Mouse (Mus musculus): ENCODE data around the gene Pank3.
"Not testable (repeated sequence)": the region's sequence is repeated elsewhere in the genome, so short reads cannot be mapped to it uniquely, and the experiment has no call there.

The Pank3 gene

DNA sequence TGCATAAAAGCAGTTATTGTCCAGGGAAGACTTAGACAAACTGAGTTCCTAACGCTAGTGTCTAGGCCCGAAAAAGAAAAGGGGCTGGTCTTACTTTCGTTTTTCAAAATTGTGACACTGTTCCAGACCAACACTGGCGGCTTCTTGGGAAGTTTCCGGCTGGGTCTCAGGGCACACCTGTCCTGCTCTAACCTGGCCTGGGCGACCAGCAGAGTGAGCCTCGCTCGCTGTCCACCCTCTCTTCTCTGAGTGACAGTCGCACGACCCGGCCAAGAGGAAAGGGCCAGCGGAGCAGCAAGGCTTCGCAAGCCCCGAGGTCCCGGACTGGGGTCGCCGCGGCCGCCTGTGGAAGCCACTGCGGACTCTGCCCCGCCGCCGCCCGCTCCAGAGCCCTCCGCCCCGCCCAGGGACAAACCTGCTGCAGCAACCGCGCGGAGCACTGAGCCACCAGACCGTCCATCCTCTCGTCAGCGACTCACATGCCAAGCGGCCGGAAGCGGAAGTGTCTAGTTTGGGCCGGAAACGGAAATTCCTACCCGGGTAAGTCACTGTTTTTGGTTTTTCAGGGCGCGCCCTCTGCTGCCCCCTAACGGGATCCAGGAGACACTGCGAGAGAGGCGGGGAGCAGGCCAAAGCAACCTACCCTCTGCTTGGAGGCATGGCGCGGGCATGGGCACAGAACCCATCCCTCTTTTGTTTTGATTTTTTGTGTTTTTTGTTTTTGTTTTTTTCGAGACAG, 64.9 kb downstream of the Pank3 start, which contains the start of gene Rars:
Gene Rars (minus strand): TSS at position 485 of the 739 bp plus-strand sequence.
- in situ Hi-C loops (cut with MboI; ENCODE audit: low pct_unique_long_range_greater_than_20kb in 1 of 2, low sequenced_read_pairs in 2 of 2, unreplicated experiment in 1 of 2): loop anchor here in 1 of 2 experiments (5.0 kb wide), 1 partner anchor 57 kb away; no protein-coding TSS in a partner anchor

DNA sequence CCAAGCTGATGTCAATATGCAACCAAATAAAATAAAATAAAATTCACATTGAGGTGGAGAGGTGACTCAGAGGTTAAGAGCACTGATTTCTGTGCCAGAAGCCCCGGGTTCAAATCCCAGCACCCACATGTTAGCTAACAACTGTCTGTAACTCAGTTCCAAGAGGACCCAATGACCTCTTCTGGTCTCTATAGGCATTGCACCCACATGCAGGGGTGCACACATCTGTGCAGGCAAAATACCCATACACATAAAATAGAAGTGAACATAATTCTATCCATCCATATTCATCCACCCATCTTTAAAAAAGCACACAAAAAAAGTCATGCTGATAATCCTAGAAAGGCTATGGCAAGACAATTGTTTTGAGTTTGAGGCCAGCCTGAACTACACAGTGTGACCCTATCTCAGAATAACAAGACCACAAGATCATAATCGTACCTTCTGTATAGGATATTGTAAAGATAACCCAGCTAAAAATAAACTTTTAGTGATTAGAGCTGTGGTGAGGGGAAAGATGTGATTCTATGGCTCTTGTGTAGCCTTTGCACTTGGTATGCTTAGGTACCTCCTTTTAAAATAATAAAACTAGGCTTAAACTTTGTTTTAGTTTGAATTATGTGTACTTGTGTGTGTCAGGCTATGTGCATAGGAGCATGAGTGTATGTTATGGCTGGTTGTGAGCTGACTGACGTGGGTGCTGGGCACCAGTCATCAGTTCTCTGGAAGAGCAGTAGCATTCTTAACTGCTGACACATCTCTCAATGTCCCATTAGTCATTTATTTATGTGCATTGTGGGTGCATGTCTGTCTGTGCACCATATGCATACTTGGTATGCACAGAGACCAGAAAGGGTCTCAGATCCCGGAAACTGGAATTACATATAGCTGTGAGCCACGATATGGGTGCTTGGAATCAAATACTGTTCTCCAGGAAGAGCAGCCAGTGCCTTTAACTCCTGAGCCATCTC, 68.2 kb downstream of the Pank3 start:
- in situ Hi-C loops (cut with MboI; ENCODE audit: low pct_unique_long_range_greater_than_20kb in 1 of 2, low sequenced_read_pairs in 2 of 2, unreplicated experiment in 1 of 2): no loop called here

- in situ Hi-C loops (cut with MboI; ENCODE audit: low pct_unique_long_range_greater_than_20kb in 1 of 2, low sequenced_read_pairs in 2 of 2, unreplicated experiment in 1 of 2): no loop called here
These were observed 69.4 kb downstream of the Pank3 start for GRCm38 (mm10) chr11:35838345-35839338.

DNA sequence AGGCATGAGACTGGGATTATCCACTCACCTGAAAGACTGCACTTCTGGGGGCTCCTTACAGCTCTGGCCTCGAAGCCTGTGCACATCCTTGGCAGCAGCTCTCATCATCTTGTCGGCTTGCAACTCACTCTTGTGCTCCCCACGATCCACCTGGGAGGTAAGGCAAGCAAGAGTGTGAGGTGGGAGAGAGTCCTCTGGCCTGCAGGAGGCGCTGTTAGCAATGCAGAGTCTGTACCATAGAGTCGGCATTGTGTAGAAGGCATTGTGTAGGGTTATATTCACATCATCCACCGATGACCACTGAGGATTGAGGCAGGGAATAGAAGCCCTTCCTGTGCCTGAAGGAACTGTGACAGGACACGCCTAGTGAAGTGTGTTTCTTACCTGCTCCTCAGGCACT, 71.0 kb downstream of the Pank3 start:
- in situ Hi-C loops (cut with MboI; ENCODE audit: low pct_unique_long_range_greater_than_20kb in 1 of 2, low sequenced_read_pairs in 2 of 2, unreplicated experiment in 1 of 2): no loop called here

- in situ Hi-C loops (cut with MboI; ENCODE audit: low pct_unique_long_range_greater_than_20kb in 1 of 2, low sequenced_read_pairs in 2 of 2, unreplicated experiment in 1 of 2): not testable (repeated sequence)
These were observed 71.5 kb downstream of the Pank3 start for GRCm38 (mm10) chr11:35840806-35841205.

All from mouse embryonic stem cell (cell line).